Mouse (Mus musculus) liver, adult 2 months (tissue): ENCODE data around the gene Cyb5d1. TPM values are rescaled to one million over a fixed set of nuclear protein-coding genes. Genes with fewer than 3 reads are reported as not detected.

ENCODE experiments used
- DNase-seq: peaks from one replicate; pipeline ENCODE4 v3.0.0-alpha.2; 2011; ENCODE audit warnings: low read depth, low spot score; ENCODE audit errors: extremely low read depth
- H3K27ac ChIP-seq: fragments of 200-500 bp; replicated peaks from 2 replicates; pipeline ENCODE4 v1.5.1; 2012; ENCODE audit warnings: low read depth, mild to moderate bottlenecking, control low read depth, inconsistent platforms, low read length; ENCODE audit not compliant: insufficient read depth
- H3K27me3 ChIP-seq: fragments of 200-500 bp; 2 replicates; pipeline ENCODE4 v1.6.1; 2012; ENCODE audit warnings: mild to moderate bottlenecking, moderate library complexity, low read length, inconsistent platforms; ENCODE audit not compliant: control insufficient read depth, insufficient read depth
- H3K36me3 ChIP-seq: fragments of 200-500 bp; 2 replicates; pipeline ENCODE4 v1.6.1; 2012; ENCODE audit warnings: low read length, inconsistent platforms; ENCODE audit not compliant: control insufficient read depth, insufficient read depth
- H3K4me1 ChIP-seq: fragments of 200-500 bp; 2 replicates; pipeline ENCODE4 v1.6.1; 2011; ENCODE audit warnings: low read length; ENCODE audit not compliant: control insufficient read depth, insufficient read depth
- H3K4me3 ChIP-seq: fragments of 200-500 bp; 2 replicates; pipeline ENCODE4 v1.5.1; 2011; ENCODE audit warnings: low read depth, mild to moderate bottlenecking, control low read depth, low read length, moderate library complexity; ENCODE audit not compliant: insufficient read depth
- H3K79me2 ChIP-seq: fragments of 200-500 bp; 2 replicates; pipeline ENCODE4 v1.6.1; 2012; ENCODE audit warnings: inconsistent platforms, mild to moderate bottlenecking, low read length, moderate library complexity; ENCODE audit not compliant: control insufficient read depth, insufficient read depth
- H3K9ac ChIP-seq: fragments of 200-500 bp; 2 replicates; pipeline ENCODE4 v1.6.1; 2012; ENCODE audit warnings: low read depth, mild to moderate bottlenecking, control low read depth, inconsistent platforms, low read length
- CTCF ChIP-seq: fragments of 200-500 bp; IDR thresholded peaks from 2 replicates; pipeline ENCODE4 v1.5.1; 2011; ENCODE audit warnings: low read depth, low read length, control low read depth
- POLR2A ChIP-seq: fragments of 200-500 bp; IDR thresholded peaks from 2 replicates; pipeline ENCODE4 v1.6.1; 2011; ENCODE audit warnings: low read length, control low read depth; ENCODE audit not compliant: insufficient read depth; ENCODE audit errors: extremely low read depth
- WGBS: fragments of 180-500 bp; shearing (Covaris S2); methylation state at CpG from one replicate; pipeline ENCODE4 v1.1.7; 2018; 5-methylcytosine and 5-hydroxymethylcytosine counted together
- polyA plus RNA-seq: library from polyadenylated mRNA; depleted of rRNA; stranded (reverse); fragments of >200 nt; gene quantifications from 2 replicates; pipeline ENCODE4 v1.2.3, GENCODE M21; 2012
- total RNA-seq: library from RNA; depleted of rRNA; stranded (reverse); fragments of >200 nt; gene quantifications from 2 replicates; pipeline ENCODE4 v1.2.3, GENCODE M21; 2014

Gene Cyb5d1
- total and polyA plus RNA-seq, 2 experiments = 21.1 to 40.7 TPM

DNA sequence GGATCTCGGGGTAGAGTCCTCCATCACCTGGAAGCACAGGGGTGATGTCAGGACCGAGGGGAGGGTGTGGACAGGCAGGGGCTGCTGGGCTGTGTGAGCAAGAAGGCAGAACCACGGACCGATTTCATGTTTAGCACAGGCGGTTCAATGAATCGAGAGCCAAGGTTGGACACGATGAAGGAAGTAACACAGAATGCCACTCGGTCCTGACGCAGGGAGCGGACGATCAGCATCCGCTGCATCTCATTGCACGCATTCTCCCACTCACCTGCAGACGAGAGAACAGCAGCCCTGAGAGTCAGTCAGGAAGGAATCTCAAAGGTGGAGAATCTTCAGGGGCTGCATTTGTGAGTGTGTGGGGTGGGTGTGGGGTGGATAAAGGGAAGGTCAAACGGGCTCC, 35.2 kb upstream of the Cyb5d1 start:
- 94% methylated on average over 15 of the region's 15 CpGs for WGBS
- no peak overlapping the region for H3K4me3 ChIP-seq
- H3K27ac ChIP-seq = no peak overlapping the region
- H3K27me3 ChIP-seq = no peaks in the 10 kb centered on the region
- H3K36me3 ChIP-seq = no peaks in the 10 kb centered on the region
- H3K79me2 ChIP-seq = no peaks in the 10 kb centered on the region
- no peak overlapping the region for H3K9ac ChIP-seq
- no peak for TF ChIP-seq CTCF
- TF ChIP-seq POLR2A = no peak
- H3K4me1 ChIP-seq = peaks cover 2% of the 10 kb centered on the region; the same call in 1 of the 2 replicates
- no peak for DNase-seq

DNA sequence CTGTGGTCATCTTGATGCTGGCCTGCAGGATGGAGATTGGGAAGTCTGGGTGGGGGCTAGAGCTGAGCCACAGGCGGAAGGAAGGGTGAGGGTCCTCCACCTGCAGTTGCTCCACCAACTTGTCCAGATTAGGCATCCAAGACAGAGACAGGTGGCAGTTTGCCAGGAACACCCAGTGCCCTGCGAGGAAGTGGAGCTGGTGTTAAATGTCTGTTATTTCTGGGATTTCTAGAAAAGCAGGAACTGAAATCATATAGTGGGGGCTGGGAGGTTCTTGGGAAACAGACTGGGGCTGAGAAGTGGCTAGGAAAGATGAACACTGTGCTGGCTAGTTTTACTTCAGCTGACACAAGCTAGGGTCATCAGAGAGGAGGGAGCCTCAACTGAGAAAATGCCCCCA, 33.9 kb upstream of the Cyb5d1 start:
- Histone ChIP-seq H3K27me3 (no peaks in the 10 kb centered on the region), H3K27ac (peak overlapping the region; percentile 31; the same call in 1 of the 2 replicates), H3K36me3 (no peaks in the 10 kb centered on the region), H3K9ac (no peak overlapping the region), H3K4me1 (peaks cover 2% of the 10 kb centered on the region; the same call in 1 of the 2 replicates), H3K4me3 (no peak overlapping the region), H3K79me2 (no peaks in the 10 kb centered on the region)
- no peak for TF ChIP-seq POLR2A
- TF ChIP-seq CTCF = no peak
- WGBS = 54% methylated on average over 2 of the region's 2 CpGs
- peak; percentile 31 for DNase-seq

DNA sequence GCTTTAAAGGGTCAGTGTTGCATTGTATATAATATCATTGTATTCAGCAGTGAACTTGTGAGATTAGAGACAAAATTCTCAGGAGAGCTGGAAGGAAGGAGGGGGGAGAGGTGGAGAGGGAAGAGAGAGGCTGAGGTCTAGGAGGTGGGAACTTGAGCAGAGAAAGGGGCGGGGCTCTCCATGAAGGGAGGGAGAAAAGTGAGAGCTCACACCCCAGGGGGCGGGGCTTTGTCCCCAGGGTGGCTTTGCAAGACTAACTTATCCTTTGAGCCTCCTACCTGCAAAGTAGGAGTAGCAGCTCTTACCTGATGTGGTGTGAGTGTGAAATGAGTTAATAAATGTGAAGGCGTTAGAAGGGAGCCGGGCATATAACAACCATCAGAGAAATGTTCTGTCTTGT, 33.3 kb upstream of the Cyb5d1 start:
- DNase-seq = peak; percentile 62
- H3K4me3 ChIP-seq = no peak overlapping the region
- H3K4me1 ChIP-seq = peaks cover 2% of the 10 kb centered on the region; the same call in 1 of the 2 replicates
- no peak overlapping the region for H3K27ac ChIP-seq
- H3K27me3 ChIP-seq = no peaks in the 10 kb centered on the region
- H3K9ac ChIP-seq = no peak overlapping the region
- no peaks in the 10 kb centered on the region for H3K79me2 ChIP-seq
- WGBS = 31% methylated on average over 4 of the region's 4 CpGs
- TF ChIP-seq POLR2A (no peak), CTCF (no peak)
- H3K36me3 ChIP-seq = no peaks in the 10 kb centered on the region

DNA sequence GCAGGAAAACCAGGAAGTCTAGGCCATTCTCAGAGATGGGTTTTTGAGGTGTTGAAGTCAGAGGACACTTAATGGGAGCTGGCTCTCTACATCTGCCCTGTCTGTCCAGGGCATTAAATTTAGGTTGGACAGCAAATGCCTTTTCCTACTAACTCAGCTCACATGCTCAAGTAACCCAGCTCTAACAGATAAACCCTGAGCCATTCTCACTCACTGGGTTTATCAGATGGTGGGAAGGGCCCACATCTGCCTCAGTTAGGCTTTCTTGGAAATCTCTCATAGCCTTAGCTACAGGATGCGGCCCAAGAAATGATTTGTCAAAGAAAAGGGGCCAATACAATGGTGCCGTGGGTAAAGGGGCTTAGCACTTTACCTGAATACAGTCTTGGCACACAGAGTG, 30.8 kb upstream of the Cyb5d1 start:
- TF ChIP-seq POLR2A (no peak), CTCF (no peak)
- Histone ChIP-seq H3K27me3 (no peaks in the 10 kb centered on the region), H3K4me3 (no peak overlapping the region), H3K79me2 (no peaks in the 10 kb centered on the region), H3K36me3 (no peaks in the 10 kb centered on the region), H3K9ac (no peak overlapping the region), H3K27ac (no peak overlapping the region), H3K4me1 (no peaks in the 10 kb centered on the region)
- DNase-seq = no peak
- WGBS = 89% methylated on average over 2 of the region's 2 CpGs

DNA sequence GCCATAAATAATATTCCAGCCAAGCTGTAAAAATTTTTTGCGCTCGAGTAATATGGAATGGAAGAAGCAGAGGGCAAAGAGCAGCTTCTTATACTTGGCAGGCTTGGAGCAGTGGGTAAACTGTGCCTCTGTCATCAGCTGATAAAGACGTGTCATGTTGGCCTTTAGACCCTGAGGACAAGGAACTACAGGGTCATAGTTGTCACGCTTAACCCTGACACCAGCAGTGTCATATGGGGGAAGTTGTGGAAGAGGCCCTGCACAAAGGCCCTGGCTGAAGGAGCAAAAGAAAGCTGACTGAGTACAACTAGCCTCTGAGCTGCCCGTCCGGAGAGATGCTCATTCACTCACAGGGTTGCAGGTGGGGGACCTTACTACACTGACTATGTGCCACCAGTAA, 28.5 kb upstream of the Cyb5d1 start:
- TF ChIP-seq POLR2A (no peak), CTCF (no peak)
- H3K27ac ChIP-seq = no peak overlapping the region
- H3K27me3 ChIP-seq = no peaks in the 10 kb centered on the region
- no peak overlapping the region for H3K4me3 ChIP-seq
- no peaks in the 10 kb centered on the region for H3K36me3 ChIP-seq
- no peaks in the 10 kb centered on the region for H3K79me2 ChIP-seq
- H3K4me1 ChIP-seq = peaks cover 4% of the 10 kb centered on the region
- no peak overlapping the region for H3K9ac ChIP-seq
- WGBS = 53% methylated on average over 6 of the region's 6 CpGs
- DNase-seq = no peak

DNA sequence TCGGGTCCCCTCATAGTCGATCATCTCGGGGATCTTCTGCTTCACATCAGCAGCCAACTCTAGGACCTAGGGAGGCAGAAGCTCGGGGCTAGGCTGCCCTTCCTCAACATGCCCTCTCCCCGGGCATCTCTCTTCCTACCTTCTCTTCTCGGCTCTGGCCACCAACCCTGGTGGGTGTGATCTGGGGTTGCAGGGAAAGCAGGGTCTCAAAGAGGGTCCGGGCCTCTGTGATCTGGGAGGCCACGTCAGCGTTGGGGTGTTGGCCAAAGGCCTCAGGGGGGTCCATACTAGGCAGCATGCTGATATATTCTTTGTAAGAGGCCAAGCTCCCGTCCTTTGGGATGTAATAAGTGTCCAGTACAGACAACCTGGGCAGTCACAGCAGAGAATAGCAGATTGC, 27.4 kb upstream of the Cyb5d1 start:
- Histone ChIP-seq H3K27me3 (no peaks in the 10 kb centered on the region), H3K27ac (no peak overlapping the region), H3K4me3 (no peak overlapping the region), H3K79me2 (no peaks in the 10 kb centered on the region), H3K36me3 (no peaks in the 10 kb centered on the region), H3K9ac (no peak overlapping the region), H3K4me1 (peaks cover 4% of the 10 kb centered on the region)
- DNase-seq = no peak
- no peak for TF ChIP-seq POLR2A
- no peak for TF ChIP-seq CTCF
- 87% methylated on average over 10 of the region's 10 CpGs for WGBS
